34 mouse cellular contexts compared by ENCODE assay signal in genomic region chr2:102461491-102461890, GRCm38 (mm10). TPM values are rescaled to one million over a fixed set of nuclear protein-coding genes. Genes with fewer than 3 reads are reported as not detected.
"Had no signal": no experiment of that assay in that cellular context is flagged by ENCODE, and none has a peak within 500 bp of the region (broad histone marks: within the 10 kb centered on the region; RNA-seq: fewer than 3 reads in every experiment).

No protein-coding gene starts in this region.

- H3K4me2 ChIP-seq: limb, embryonic 12.5 days; limb, embryonic 13.5 days; limb, embryonic 15.5 days; liver, embryonic 11.5 days; liver, embryonic 12.5 days; liver, embryonic 13.5 days; liver, embryonic 15.5 days; lung, embryonic 14.5 days; lung, embryonic 15.5 days; midbrain, embryonic 12.5 days; midbrain, embryonic 13.5 days; neural tube, embryonic 12.5 days had no signal

- H3K27me3 ChIP-seq: liver, embryonic 15.5 days; midbrain, embryonic 12.5 days; midbrain, embryonic 13.5 days; neural tube, embryonic 12.5 days had no signal

- H3K9me3 ChIP-seq: limb, embryonic 10.5 days; limb, embryonic 12.5 days; limb, embryonic 13.5 days; limb, embryonic 15.5 days; liver, embryonic 12.5 days; liver, embryonic 13.5 days; liver, embryonic 15.5 days; lung, embryonic 15.5 days; megakaryocyte, embryonic 14.5 days; midbrain, embryonic 10.5 days; midbrain, embryonic 12.5 days; midbrain, embryonic 13.5 days; neural tube, embryonic 12.5 days had no signal

- H3K36me3 ChIP-seq: limb, embryonic 10.5 days; limb, embryonic 12.5 days; limb, embryonic 13.5 days; limb, embryonic 15.5 days; liver, embryonic 12.5 days; liver, embryonic 13.5 days; liver, embryonic 15.5 days; lung, embryonic 15.5 days; midbrain, embryonic 10.5 days; midbrain, embryonic 12.5 days; midbrain, embryonic 13.5 days; neural tube, embryonic 12.5 days had no signal

- ATAC-seq: liver, embryonic 12.5 days; liver, postnatal 0 days; lung, postnatal 0 days; midbrain, embryonic 13.5 days; midbrain, embryonic 16.5 days had no signal

- DNase-seq: left cerebral cortex, postnatal 4 days; liver; liver, embryonic 13.5 days; liver, postnatal 0 days; lung, adult 18-20 months; lung, adult 2 months; lung, embryonic 14.5 days; lung, postnatal 10 days; lung, postnatal 14 days; lung, postnatal 36 days; lung, postnatal 4 days; midbrain, embryonic 14.5 days had no signal

- H3K9ac ChIP-seq: limb, embryonic 12.5 days; limb, embryonic 13.5 days; limb, embryonic 15.5 days; liver, embryonic 12.5 days; liver, embryonic 13.5 days; liver, embryonic 14.5 days; liver, embryonic 15.5 days; liver, postnatal 0 days; lung, embryonic 14.5 days; lung, embryonic 15.5 days; midbrain, embryonic 12.5 days; midbrain, embryonic 13.5 days; neural tube, embryonic 12.5 days had no signal

- H3K27ac ChIP-seq: limb, embryonic 10.5 days; limb, embryonic 12.5 days; limb, embryonic 13.5 days; limb, embryonic 15.5 days; liver, embryonic 12.5 days; liver, embryonic 13.5 days; liver, embryonic 14.5 days; liver, embryonic 15.5 days; lung, embryonic 15.5 days; macrophage; midbrain, embryonic 10.5 days; midbrain, embryonic 12.5 days; midbrain, embryonic 13.5 days; neural tube, embryonic 12.5 days had no signal

- H3K4me3 ChIP-seq: limb, embryonic 10.5 days; limb, embryonic 12.5 days; limb, embryonic 13.5 days; limb, embryonic 15.5 days; liver, embryonic 12.5 days; liver, embryonic 13.5 days; liver, embryonic 15.5 days; lung, embryonic 15.5 days; megakaryocyte, embryonic 14.5 days; midbrain, embryonic 10.5 days; midbrain, embryonic 12.5 days; midbrain, embryonic 13.5 days; myocyte; neural tube, embryonic 12.5 days had no signal

- H3K4me1 ChIP-seq: limb, embryonic 12.5 days; limb, embryonic 13.5 days; limb, embryonic 15.5 days; liver, embryonic 12.5 days; liver, embryonic 13.5 days; liver, embryonic 15.5 days; megakaryocyte, embryonic 14.5 days; neural tube, embryonic 12.5 days had no signal

RNA-seq across cellular contexts. Expression of gene Fjx1, which starts 9.2 kb away (rescaled TPM):
- total RNA-seq: liver, adult 2 months; megakaryocyte, adult 5-6 weeks; megakaryocyte-erythroid progenitor cell, adult 5-6 weeks; monocyte, adult 5-6 weeks had no signal
- polyA plus RNA-seq: macrophage had no signal
